Mouse (Mus musculus): ENCODE data around the gene Stk10.

Stk10 gene

GRCm38 (mm10) chr11:32568060-32568459 is 35.0 kb downstream of the Stk10 start:
- no peak for DNase-seq (ENCODE audit: low spot score)

- no peak for DNase-seq (ENCODE audit: low spot score)
Observed at GRCm38 (mm10) chr11:32568637-32569293, 35.7 kb downstream of the Stk10 start.

GRCm38 (mm10) chr11:32571103-32571502 is 38.0 kb downstream of the Stk10 start:
- DNase-seq (ENCODE audit: low spot score) = no peak

- DNase-seq (ENCODE audit: low spot score) = no peak
Observed at GRCm38 (mm10) chr11:32573669-32574068, 40.6 kb downstream of the Stk10 start.

- DNase-seq (ENCODE audit: low spot score) = no peak
Observed at GRCm38 (mm10) chr11:32575964-32576759, 43.1 kb downstream of the Stk10 start.

- DNase-seq (ENCODE audit: low spot score) = no peak
Observed at GRCm38 (mm10) chr11:32576760-32577050, 43.6 kb downstream of the Stk10 start.

- DNase-seq (ENCODE audit: low spot score) = no peak
Observed at GRCm38 (mm10) chr11:32580305-32580947, 47.3 kb downstream of the Stk10 start.

GRCm38 (mm10) chr11:32581031-32581430 is 47.9 kb downstream of the Stk10 start:
- DNase-seq (ENCODE audit: low spot score) = no peak

- no peak for DNase-seq (ENCODE audit: low spot score)
Observed at GRCm38 (mm10) chr11:32582813-32583212, 49.7 kb downstream of the Stk10 start.

- DNase-seq (ENCODE audit: low spot score) = no peak
Observed at GRCm38 (mm10) chr11:32585996-32586395, 52.9 kb downstream of the Stk10 start.

GRCm38 (mm10) chr11:32587191-32588089 is 54.3 kb downstream of the Stk10 start:
- no peak for DNase-seq (ENCODE audit: low spot score)

- no peak for DNase-seq (ENCODE audit: low spot score)
Observed at GRCm38 (mm10) chr11:32588090-32588891, 55.2 kb downstream of the Stk10 start.

- no peak for DNase-seq (ENCODE audit: low spot score)
Observed at GRCm38 (mm10) chr11:32588892-32589172, 55.7 kb downstream of the Stk10 start.

GRCm38 (mm10) chr11:32589201-32589600 is 56.1 kb downstream of the Stk10 start:
- no peak for DNase-seq (ENCODE audit: low spot score)

GRCm38 (mm10) chr11:32589791-32590190 is 56.7 kb downstream of the Stk10 start:
- no peak for DNase-seq (ENCODE audit: low spot score)

GRCm38 (mm10) chr11:32590205-32590604 is 57.1 kb downstream of the Stk10 start:
- DNase-seq (ENCODE audit: low spot score) = no peak

GRCm38 (mm10) chr11:32591921-32592850 is 59.1 kb downstream of the Stk10 start:
- no peak for DNase-seq (ENCODE audit: low spot score)

GRCm38 (mm10) chr11:32593081-32593480 is 60.0 kb downstream of the Stk10 start:
- DNase-seq (ENCODE audit: low spot score) = no peak

GRCm38 (mm10) chr11:32594122-32594521 is 61.0 kb downstream of the Stk10 start:
- no peak for DNase-seq (ENCODE audit: low spot score)

GRCm38 (mm10) chr11:32600371-32600770 is 67.3 kb downstream of the Stk10 start:
- no peak for DNase-seq (ENCODE audit: low spot score)
